1 mouse cellular context compared by ENCODE assay signal in genomic region chr5:137817466-137818222, GRCm38 (mm10).
TF ChIP-seq lines count a peak whose summit lies in the region.

No protein-coding gene starts in this region.

TF ChIP-seq in myocyte, 11 proteins besides CTCF, POLR2A, EP300 and RAD21 (continued from another document):
- no peak for TF ChIP-seq MAX (IDR thresholded peaks at IDR 0.05; ENCODE audit: low read depth)
